Mouse (Mus musculus): ENCODE data around the gene Ccdc171.
"Not testable (repeated sequence)": the region's sequence is repeated elsewhere in the genome, so short reads cannot be mapped to it uniquely, and the experiment has no call there.

Gene Ccdc171

GRCm38 (mm10) chr4:83655396-83655795 is 130.1 kb downstream of the Ccdc171 start:
- no peak for DNase-seq (ENCODE audit: low spot score in 2 of 2)

DNA sequence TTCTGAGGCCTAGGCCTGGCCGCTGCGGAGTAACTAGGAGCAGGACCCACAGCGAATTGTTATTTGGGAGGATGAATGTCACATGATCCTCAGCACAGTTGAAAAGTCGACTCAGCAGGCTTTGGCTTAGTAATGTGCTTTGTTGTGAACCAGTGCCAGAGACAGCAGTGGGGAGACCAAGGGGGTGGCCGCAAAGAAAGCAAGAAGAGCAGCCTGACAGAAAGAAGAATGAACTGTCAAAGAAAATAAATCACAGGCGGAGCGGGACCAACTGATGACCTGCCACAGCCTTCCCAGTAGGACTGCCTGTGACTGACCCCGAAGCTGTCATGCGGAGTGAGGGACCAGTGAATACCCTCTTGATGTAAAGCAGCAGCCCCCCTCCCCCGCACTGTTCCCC is 131.2 kb downstream of the Ccdc171 start:
- DNase-seq (ENCODE audit: low spot score in 2 of 2), result peak in 1 of 2 experiments; percentile 34

DNA sequence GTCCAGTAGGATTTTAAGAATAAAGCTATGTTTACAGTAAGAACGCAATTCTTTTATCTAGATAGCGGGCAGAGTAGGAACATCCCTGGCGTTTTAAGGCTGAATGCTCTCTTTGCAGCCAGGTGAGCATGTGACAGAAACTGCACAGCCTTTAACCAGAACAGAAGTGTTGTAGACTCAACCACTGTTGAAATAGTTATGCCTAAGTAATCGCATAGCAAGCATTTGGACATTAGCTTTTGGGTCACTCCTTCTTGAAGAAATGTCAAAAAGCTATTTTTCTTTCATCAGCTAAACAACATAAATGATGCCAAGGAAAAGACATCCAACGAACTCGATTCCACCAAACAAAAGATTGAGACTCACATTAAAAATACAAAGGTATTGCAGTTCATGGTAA is 131.7 kb downstream of the Ccdc171 start:
- DNase-seq (ENCODE audit: low spot score in 2 of 2), result no peak

GRCm38 (mm10) chr4:83658415-83658814 is 133.1 kb downstream of the Ccdc171 start:
- no peak for DNase-seq (ENCODE audit: low spot score in 2 of 2)

DNA sequence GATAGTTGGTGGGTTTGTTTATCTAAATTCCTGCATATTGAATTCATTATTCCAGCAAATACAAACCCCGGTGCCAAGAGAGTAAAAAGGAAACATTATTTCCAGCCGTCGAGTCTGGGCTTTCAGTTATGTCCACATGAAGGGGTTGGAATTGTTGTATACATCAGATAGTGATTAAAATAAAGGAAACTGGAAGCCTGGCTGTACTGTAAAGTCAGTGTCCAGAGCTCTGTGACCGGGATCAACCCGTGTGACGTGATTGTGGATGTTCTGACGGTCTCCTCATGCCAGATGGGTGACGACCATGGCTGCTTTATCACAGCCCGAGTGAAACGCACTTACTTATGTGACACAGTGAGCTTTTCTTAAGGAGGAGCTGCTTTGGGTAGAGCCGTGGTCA is 134.1 kb downstream of the Ccdc171 start:
- no peak for DNase-seq (ENCODE audit: low spot score in 2 of 2)

DNA sequence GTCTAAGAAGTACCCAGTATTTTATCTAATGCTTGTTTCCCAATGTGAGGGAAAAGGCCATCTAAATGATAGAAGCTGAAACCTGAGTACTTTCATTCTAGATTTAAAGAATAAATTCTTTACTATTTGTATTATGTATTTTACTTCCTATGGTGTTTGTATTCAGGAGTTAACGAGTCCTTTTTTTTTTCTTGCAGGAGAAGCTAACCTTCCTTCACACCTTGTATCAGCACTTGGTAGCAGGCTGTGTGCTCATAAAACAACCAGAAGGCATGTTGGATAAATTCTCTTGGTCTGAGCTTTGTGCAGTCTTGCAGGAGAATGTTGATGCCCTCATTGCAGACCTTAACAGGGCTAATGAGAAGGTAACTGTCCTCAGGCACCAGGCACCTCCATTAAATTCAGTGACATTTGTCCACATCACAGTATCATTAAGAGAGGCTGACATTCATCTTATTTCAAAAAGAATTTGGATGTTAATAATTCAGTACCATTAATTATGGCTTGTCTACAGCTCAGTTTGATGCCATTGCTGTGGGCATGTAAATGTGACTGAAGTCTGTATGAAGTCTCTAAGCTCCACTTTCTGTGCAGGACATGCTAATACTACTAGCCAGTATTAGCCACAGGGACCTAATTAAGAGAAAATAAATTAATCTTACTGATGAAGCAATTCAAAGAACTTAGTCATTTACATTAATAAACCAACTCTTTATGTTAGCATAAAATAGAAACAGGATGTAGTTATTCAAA is 136.3 kb downstream of the Ccdc171 start:
- DNase-seq (ENCODE audit: low spot score in 2 of 2), result no peak

DNA sequence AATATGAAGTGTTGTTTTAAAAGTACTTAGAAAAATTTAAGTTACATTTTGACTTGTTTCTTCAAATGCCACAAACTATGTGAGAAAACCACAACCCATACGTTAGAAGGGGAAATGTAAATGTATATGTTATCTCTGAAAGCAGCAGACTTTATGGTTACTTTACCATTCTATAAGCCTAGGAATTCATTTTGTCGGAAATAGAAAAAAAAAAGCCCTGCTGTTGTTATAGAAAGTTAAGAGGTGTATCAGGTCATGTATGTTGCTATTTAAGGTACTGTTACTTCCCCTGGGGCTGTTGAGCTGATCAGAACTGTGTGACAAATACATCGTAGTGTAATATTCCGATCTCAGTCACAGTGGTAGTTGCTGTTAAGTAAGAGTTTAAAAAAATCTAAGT is 137.0 kb downstream of the Ccdc171 start:
- no peak for DNase-seq (ENCODE audit: low spot score in 2 of 2)

- DNase-seq (ENCODE audit: low spot score in 2 of 2), result no peak
Measured at GRCm38 (mm10) chr4:83669552-83669951, 144.2 kb downstream of the Ccdc171 start.

- DNase-seq (ENCODE audit: low spot score in 2 of 2), result not testable (repeated sequence)
Measured at GRCm38 (mm10) chr4:83675308-83675707, 150.0 kb downstream of the Ccdc171 start.

GRCm38 (mm10) chr4:83676444-83676843 is 151.1 kb downstream of the Ccdc171 start:
- DNase-seq (ENCODE audit: low spot score in 2 of 2), result no peak

DNA sequence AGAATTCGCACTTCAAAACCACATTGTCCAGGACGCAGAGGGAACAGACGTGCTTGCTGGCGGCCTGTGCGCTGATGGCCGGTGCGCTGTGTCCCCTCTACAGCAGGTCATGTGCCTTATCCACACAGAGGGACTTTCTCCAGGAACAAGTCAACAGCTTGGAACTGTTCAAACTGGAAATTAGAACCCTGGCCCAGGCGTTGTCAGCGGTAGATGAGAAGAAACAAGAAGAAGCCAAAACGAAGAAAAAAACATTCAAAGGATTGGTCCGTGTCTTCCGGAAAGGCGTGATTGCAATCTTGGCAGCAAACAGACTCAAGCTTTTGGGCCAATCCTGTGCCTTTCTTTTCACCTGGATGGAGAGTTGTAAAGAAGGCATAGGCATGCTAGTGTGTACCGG is 155.7 kb downstream of the Ccdc171 start:
- no peak for DNase-seq (ENCODE audit: low spot score in 2 of 2)

DNA sequence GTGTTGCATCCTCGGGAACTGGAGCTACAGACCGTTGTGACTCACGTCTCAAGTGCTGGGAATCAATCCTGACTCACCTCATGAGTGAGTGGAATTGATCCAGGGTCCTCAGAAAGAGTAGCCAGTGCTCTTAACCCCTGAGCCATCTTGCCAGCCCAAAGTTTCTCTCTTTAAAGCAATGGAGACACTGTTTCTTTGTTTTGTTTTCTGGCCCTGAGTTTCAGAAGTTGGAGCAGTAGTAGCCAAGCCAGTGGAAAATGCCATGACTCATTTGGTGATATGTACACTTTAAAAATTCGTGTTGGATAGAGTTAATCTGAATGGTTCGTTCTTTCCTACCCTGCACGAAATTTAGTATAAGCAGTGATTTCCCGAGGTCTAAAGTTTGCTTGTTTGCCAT is 157.5 kb downstream of the Ccdc171 start:
- no peak for DNase-seq (ENCODE audit: low spot score in 2 of 2)

- no peak for DNase-seq (ENCODE audit: low spot score in 2 of 2)
Measured at GRCm38 (mm10) chr4:83700190-83700589, 174.8 kb downstream of the Ccdc171 start.

- no peak for DNase-seq (ENCODE audit: low spot score in 2 of 2)
Measured at GRCm38 (mm10) chr4:83716996-83717395, 191.7 kb downstream of the Ccdc171 start.

GRCm38 (mm10) chr4:83719816-83720215 is 194.5 kb downstream of the Ccdc171 start:
- no peak for DNase-seq (ENCODE audit: low spot score in 2 of 2)

DNA sequence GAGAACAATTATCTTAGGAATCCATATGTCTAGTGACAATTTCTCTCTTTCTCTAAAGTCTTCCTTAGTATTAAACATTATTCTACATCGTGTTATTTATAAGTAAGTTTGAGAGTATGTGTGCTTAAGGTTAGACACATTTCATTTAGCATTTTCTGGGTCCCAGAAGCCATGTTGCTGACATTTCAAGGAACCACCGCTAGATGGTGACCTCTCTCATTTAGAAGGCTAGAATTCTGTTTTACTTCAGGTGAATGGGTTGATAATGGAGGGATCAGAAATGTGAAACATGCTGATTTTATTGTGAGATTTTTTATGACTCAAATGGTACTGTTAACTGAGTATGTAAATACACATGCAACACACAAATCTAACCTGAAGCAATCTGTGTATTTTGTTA is 199.8 kb downstream of the Ccdc171 start:
- no peak for DNase-seq (ENCODE audit: low spot score in 2 of 2)

DNA sequence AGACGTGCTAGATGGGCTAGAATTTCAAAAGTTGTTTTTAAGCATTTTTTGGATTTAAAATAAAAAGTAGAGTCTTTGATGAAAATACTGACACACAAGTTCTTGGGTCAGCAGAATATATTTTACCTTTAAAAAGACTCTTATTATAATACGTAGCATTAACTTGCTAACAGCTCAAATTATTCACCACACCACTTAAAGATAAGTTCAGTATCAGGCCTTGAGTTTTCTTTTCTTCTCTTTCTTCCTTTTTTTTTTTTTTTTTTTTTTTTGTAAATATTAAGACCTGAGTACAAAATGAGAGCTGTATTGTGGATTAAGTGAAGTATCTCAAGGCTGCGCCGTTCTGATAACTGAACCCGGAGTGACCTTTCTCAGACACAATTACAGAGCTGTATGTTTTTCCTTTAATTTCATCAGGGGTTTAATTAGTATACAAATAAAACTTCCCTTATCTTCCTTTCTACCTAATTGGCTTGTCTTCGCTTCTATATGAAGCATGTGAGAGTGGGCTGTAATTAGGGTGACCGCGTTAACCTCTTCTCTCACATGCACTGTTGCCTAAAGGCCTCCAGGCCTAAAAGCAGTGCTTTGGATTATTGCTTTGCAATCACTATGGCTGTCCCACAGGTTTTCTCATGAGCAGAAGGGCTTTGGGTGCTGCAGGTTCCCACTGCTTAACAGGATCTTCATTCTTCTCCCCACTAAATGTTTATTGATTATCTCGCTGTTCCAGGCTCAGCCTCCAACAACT is 214.0 kb downstream of the Ccdc171 start:
- no peak for DNase-seq (ENCODE audit: low spot score in 2 of 2)

- no peak for DNase-seq (ENCODE audit: low spot score in 2 of 2)
Measured at GRCm38 (mm10) chr4:83739891-83740277, 214.5 kb downstream of the Ccdc171 start.

DNA sequence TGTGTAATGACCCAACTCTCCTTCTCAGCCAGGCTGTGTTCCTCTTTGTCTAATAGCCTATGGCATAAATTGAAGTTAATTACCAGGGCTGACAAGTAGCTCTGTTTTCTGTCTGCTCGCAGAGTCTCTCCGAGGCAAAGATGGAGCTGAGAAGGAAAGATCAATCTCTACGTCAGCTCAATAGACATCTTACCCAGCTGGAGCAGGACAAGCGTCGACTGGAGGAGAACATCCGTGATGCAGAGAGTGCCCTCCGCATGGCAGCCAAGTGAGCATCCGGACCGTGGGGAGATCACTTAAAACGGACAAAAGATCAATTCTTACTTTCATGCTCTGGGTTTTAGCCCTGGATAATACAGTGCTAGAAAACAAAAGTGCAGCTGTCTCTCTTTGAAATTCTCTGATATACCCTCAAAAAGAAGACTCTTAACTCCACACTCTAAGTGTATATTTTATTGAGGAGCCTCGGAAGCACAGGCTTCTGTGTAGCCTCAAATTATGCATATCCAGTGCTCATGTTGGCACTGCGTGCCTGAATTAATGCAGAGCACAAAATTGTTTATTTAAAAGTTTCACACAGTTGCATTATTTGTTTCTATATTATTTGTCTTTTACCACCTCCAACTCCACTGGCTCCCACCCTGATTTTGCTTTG is 217.6 kb downstream of the Ccdc171 start:
- no peak for DNase-seq (ENCODE audit: low spot score in 2 of 2)

- DNase-seq (ENCODE audit: low spot score in 2 of 2), result no peak
Measured at GRCm38 (mm10) chr4:83775136-83775535, 249.8 kb downstream of the Ccdc171 start.

DNA sequence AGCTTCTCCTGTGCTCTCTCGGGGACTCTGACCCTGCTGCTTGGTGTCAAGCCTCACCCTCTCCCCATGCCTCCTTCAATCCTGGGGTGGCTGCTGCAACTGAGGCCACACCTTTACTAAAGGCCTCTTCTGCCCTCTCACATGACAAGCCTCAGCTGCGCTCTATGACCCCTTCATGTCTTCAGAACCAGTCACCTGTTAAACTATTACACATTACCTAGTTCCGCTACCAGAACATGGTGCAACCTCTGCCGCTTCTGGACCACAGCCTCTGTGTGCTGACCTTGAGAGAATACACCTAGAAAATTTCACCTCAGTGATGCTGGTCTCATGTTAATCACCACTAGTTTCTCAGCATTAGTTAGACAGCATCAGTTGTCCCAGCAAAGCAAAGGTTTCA is 254.7 kb downstream of the Ccdc171 start:
- no peak for DNase-seq (ENCODE audit: low spot score in 2 of 2)

- no peak for DNase-seq (ENCODE audit: low spot score in 2 of 2)
Measured at GRCm38 (mm10) chr4:83785115-83785514, 259.8 kb downstream of the Ccdc171 start.

GRCm38 (mm10) chr4:83791811-83792210 is 266.5 kb downstream of the Ccdc171 start:
- DNase-seq (ENCODE audit: low spot score in 2 of 2), result no peak
